In the genomic region with DNA sequence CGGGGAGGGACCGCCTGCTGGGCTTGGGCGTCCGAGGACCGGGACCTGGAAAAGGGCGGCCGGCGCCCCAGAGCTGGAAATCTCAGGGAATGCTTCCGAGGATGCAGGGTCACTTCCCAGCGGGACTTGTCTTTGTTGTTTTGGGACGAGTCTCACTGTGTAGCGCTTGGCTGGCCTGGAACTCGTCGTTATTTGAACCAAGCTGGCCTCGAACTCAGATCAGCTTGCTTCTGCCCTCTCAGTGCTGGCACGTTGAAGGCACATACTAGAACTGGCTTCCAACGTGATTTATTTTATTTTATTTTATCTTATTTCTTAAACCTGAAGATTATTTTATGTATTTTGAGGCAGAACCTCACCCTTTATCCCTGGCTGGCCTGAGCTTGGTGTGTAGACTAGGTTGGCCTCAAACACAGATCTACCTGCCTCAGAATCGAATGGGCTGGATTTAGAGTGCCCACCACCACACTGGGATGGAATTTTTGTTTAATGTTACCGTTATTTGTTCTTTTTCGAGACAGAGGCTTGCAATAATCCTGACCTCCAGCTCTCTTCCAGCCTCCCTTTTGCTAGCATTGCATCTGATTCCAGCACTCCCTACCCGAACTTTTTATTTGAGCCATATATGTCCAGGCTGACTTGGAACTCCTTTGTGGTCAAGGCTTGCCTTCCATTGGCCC, we compare ENCODE assay signal across 8 mouse cellular contexts. TPM values are rescaled to one million over a fixed set of nuclear protein-coding genes. Genes with fewer than 3 reads are reported as not detected.
DNase-seq lines count a peak whose midpoint lies in the region; ATAC-seq and TF ChIP-seq lines count a peak whose summit lies in the region.

No protein-coding gene starts in this region.

- no peak for TF ChIP-seq CTCF in CH12.LX (conservative IDR thresholded peaks at IDR 0.05 in 1 of 2, IDR thresholded peaks at IDR 0.05 in 1 of 2; ENCODE audit: low read depth in 2 of 2, low read length in 2 of 2)

- H3K27ac ChIP-seq in CH12.LX (ENCODE audit: insufficient read depth, low read depth), result peak overlapping the region; percentile 76; the same call in 1 of the 2 replicates
- H3K27ac ChIP-seq in forebrain, embryonic 10.5 days, result peak overlapping the region; percentile 97
- peak overlapping the region; percentile 98 for H3K27ac ChIP-seq in liver, embryonic 12.5 days

- intact Hi-C loops in heart, postnatal 36 days (cut with DNase I), result loop anchor here (5.0 to 10.0 kb wide), 4 partner anchors 70 to 190 kb away; partner anchors contain the start of genes Gmnn and Mrs2

- no peak for TF ChIP-seq RAD21 in CH12.LX (IDR thresholded peaks at IDR 0.05; ENCODE audit: low read depth, low read length)

- in situ Hi-C loops in CH12.LX (cut with MboI; ENCODE audit: low pct_ligation_motif_present, low pct_unique_long_range_greater_than_20kb, low sequenced_read_pairs), result no loop called here

- 5% methylated on average over 21 of the region's 21 CpGs for WGBS in forebrain, embryonic 10.5 days
- 4% methylated on average over 21 of the region's 21 CpGs for WGBS in liver, embryonic 12.5 days (ENCODE audit: insufficient replicate concordance)

- 0 out of 2 replicates have a peak, but pooled peaks have one; percentile 2 for ATAC-seq in liver, embryonic 12.5 days

- peak overlapping the region; percentile 77 to 96 (median 79) for H3K4me3 ChIP-seq in CH12.LX (replicated peaks in 1 of 3; ENCODE audit: low read depth in 2 of 3, low read length in 2 of 3, poor library complexity in 1 of 3)
- H3K4me3 ChIP-seq in forebrain, embryonic 10.5 days, result peak overlapping the region; percentile 97
- peak overlapping the region; percentile 97 for H3K4me3 ChIP-seq in liver, embryonic 12.5 days

- dilution Hi-C loops in CH12.LX (cut with MboI; ENCODE audit: extremely low pct_ligation_motif_present, extremely low pct_unique_long_range_greater_than_20kb, low sequenced_read_pairs), result no loop called here

- peak overlapping the region; percentile 74 for H3K9ac ChIP-seq in CH12.LX (ENCODE audit: insufficient read depth, low read depth)
- peak overlapping the region; percentile 98 for H3K9ac ChIP-seq in liver, embryonic 12.5 days

- DNase-seq in heart, adult 11 months, result peak; percentile 64
- no peak for DNase-seq in heart, postnatal 36 days
- no peak for DNase-seq in CH12.LX (ENCODE audit: extremely low read depth)
- DNase-seq in forebrain, embryonic 10.5 days (ENCODE audit: extremely low spot score, low spot score), result no peak
- DNase-seq in cerebellum, postnatal 4 days (ENCODE audit: low spot score in 2 of 2), result no peak
- DNase-seq in Muller cell, postnatal 12 days (ENCODE audit: inconsistent ontology term), result no peak
- no peak for DNase-seq in kidney, adult 11 months

- TF ChIP-seq EP300 in CH12.LX (IDR thresholded peaks at IDR 0.05; ENCODE audit: low read length), result no peak

- no peaks in the 10 kb centered on the region for H3K9me3 ChIP-seq in CH12.LX (replicated peaks; ENCODE audit: low read length)
- H3K9me3 ChIP-seq in forebrain, embryonic 10.5 days, result no peaks in the 10 kb centered on the region
- H3K9me3 ChIP-seq in liver, embryonic 12.5 days (replicated peaks), result no peaks in the 10 kb centered on the region

- peak overlapping the region; percentile 99 for H3K4me2 ChIP-seq in CH12.LX (ENCODE audit: insufficient read depth, low read depth, poor library complexity, severe bottlenecking)
- H3K4me2 ChIP-seq in liver, embryonic 12.5 days, result peak overlapping the region; percentile 78

- no peak for TF ChIP-seq POLR2A in CH12.LX (IDR thresholded peaks at IDR 0.05; ENCODE audit: low read depth, low read length)

- H3K4me1 ChIP-seq in CH12.LX (ENCODE audit: control insufficient read depth in 1 of 2, insufficient read depth in 2 of 2), result peaks cover 0 to 32% of the 10 kb centered on the region in 2 experiments; a peak in 3 of 4 replicates
- peaks cover 27% of the 10 kb centered on the region for H3K4me1 ChIP-seq in forebrain, embryonic 10.5 days
- peaks cover 32% of the 10 kb centered on the region for H3K4me1 ChIP-seq in liver, embryonic 12.5 days

- no peaks in the 10 kb centered on the region for H3K27me3 ChIP-seq in CH12.LX (replicated peaks)
- no peaks in the 10 kb centered on the region for H3K27me3 ChIP-seq in forebrain, embryonic 10.5 days (ENCODE audit: poor library complexity, severe bottlenecking)
- H3K27me3 ChIP-seq in liver, embryonic 12.5 days (replicated peaks), result no peaks in the 10 kb centered on the region

- H3K79me2 ChIP-seq in CH12.LX (replicated peaks; ENCODE audit: control insufficient read depth, extremely low read depth, insufficient read depth, poor library complexity, severe bottlenecking), result peaks cover 47% of the 10 kb centered on the region

- H3K36me3 ChIP-seq in CH12.LX (replicated peaks in 1 of 2; ENCODE audit: control insufficient read depth in 1 of 2, insufficient read depth in 1 of 2, low read length in 1 of 2), result peaks cover 2 to 35% of the 10 kb centered on the region in 2 experiments
- peaks cover 29% of the 10 kb centered on the region for H3K36me3 ChIP-seq in forebrain, embryonic 10.5 days (replicated peaks)
- H3K36me3 ChIP-seq in liver, embryonic 12.5 days, result peaks cover 18% of the 10 kb centered on the region

TF ChIP-seq in CH12.LX, 34 proteins besides CTCF, POLR2A, EP300 and RAD21:
- TF ChIP-seq UBTF (IDR thresholded peaks at IDR 0.05; ENCODE audit: low read depth, low read length), result no peak
- no peak for TF ChIP-seq MEF2A (IDR thresholded peaks at IDR 0.05; ENCODE audit: borderline replicate concordance, low read depth, low read length)
- TF ChIP-seq ZNF384 (IDR thresholded peaks at IDR 0.05; ENCODE audit: low read depth, low read length), result no peak
- TF ChIP-seq JUN (IDR thresholded peaks at IDR 0.05; ENCODE audit: insufficient read depth, low read depth, low read length), result no peak
- no peak for TF ChIP-seq ZC3H11A (IDR thresholded peaks at IDR 0.05; ENCODE audit: low read depth, low read length)
- no peak for TF ChIP-seq MAZ (IDR thresholded peaks at IDR 0.05; ENCODE audit: low read depth, low read length)

RNA-seq across cellular contexts. Expression of gene Tdp2, which starts 0.8 kb away (rescaled TPM):
- 10 to 100 TPM; 14.6 to 17.0 TPM for total RNA-seq in heart, postnatal 36 days (2021)
- total RNA-seq in CH12.LX (2012; rRNA removed) (37.4 and 38.0 TPM in 2 replicates), CH12.LX (2014; rRNA removed) (96.6 and 116 TPM in 2 replicates)
- polyA plus RNA-seq in CH12.LX (2012; ENCODE audit: insufficient read length, low read depth), result 44.5 and 54.5 TPM in 2 replicates
- polyA plus RNA-seq in forebrain, embryonic 10.5 days (2016; fragmentation: Nextera tagmentation; extraction: Ambion mirVana), result 80.2 and 82.4 TPM in 2 replicates
- polyA plus RNA-seq in liver, embryonic 12.5 days (2016; fragmentation: Nextera tagmentation; extraction: Ambion mirVana), result 39.9 and 40.5 TPM in 2 replicates

RNA-seq across cellular contexts. Expression of gene Acot13, which starts 0.9 kb away (rescaled TPM):
- 100 to 1,000 TPM; 418 to 460 TPM for total RNA-seq in heart, postnatal 36 days (2021)
- 46.0 and 50.5 TPM in 2 replicates for total RNA-seq in CH12.LX (2012; rRNA removed)
- total RNA-seq in CH12.LX (2014; rRNA removed), result 36.0 and 37.1 TPM in 2 replicates
- 45.5 and 46.7 TPM in 2 replicates for polyA plus RNA-seq in CH12.LX (2012; ENCODE audit: insufficient read length, low read depth)
- 61.7 TPM in 2 replicates for polyA plus RNA-seq in forebrain, embryonic 10.5 days (2016; fragmentation: Nextera tagmentation; extraction: Ambion mirVana)
- polyA plus RNA-seq in liver, embryonic 12.5 days (2016; fragmentation: Nextera tagmentation; extraction: Ambion mirVana), result 61.2 and 66.4 TPM in 2 replicates

RNA-seq across cellular contexts. Expression of gene D130043K22Rik, which starts 12.7 kb away (rescaled TPM):
- not detected for total RNA-seq in heart, postnatal 36 days (2021)
- 0.08 and 0.25 TPM in 2 replicates for total RNA-seq in CH12.LX (2012; rRNA removed)
- total RNA-seq in CH12.LX (2014; rRNA removed), result 0.05 and 0.08 TPM in 2 replicates
- 0.04 and 0.16 TPM in 2 replicates for polyA plus RNA-seq in CH12.LX (2012; ENCODE audit: insufficient read length, low read depth)
- polyA plus RNA-seq in forebrain, embryonic 10.5 days (2016; fragmentation: Nextera tagmentation; extraction: Ambion mirVana), result 0.17 and 0.43 TPM in 2 replicates
- polyA plus RNA-seq in liver, embryonic 12.5 days (2016; fragmentation: Nextera tagmentation; extraction: Ambion mirVana), result 0.11 and 0.18 TPM in 2 replicates

RNA-seq across cellular contexts. Expression of gene BC005537, which starts 30.8 kb away (rescaled TPM):
- total RNA-seq in heart, postnatal 36 days (2021), result 100 to 1,000 TPM; 136 to 147 TPM
- total RNA-seq in CH12.LX (2012; rRNA removed) (21.8 and 28.3 TPM in 2 replicates), CH12.LX (2014; rRNA removed) (37.0 and 39.0 TPM in 2 replicates)
- polyA plus RNA-seq in CH12.LX (2012; ENCODE audit: insufficient read length, low read depth), result 47.5 and 47.7 TPM in 2 replicates
- 11.4 TPM in 2 replicates for polyA plus RNA-seq in forebrain, embryonic 10.5 days (2016; fragmentation: Nextera tagmentation; extraction: Ambion mirVana)
- 10.1 and 10.8 TPM in 2 replicates for polyA plus RNA-seq in liver, embryonic 12.5 days (2016; fragmentation: Nextera tagmentation; extraction: Ambion mirVana)
